Comparison of ENCODE assay signal across 9 mouse cellular contexts in genomic region chr1:74900341-74901285, GRCm38 (mm10). TPM values are rescaled to one million over a fixed set of nuclear protein-coding genes. Genes with fewer than 3 reads are reported as not detected.
DNase-seq lines count a peak whose midpoint lies in the region; ATAC-seq and TF ChIP-seq lines count a peak whose summit lies in the region.
"Had no signal": no experiment of that assay in that cellular context is flagged by ENCODE, and none has a peak within 500 bp of the region (broad histone marks: within the 10 kb centered on the region; RNA-seq: fewer than 3 reads in every experiment).

No protein-coding gene starts in this region.

- H3K4me1 ChIP-seq in hindbrain, embryonic 11.5 days (replicated peaks; ENCODE audit: control insufficient read depth, insufficient read depth, low read length), result no peaks in the 10 kb centered on the region; the same call in 1 of the 2 replicates
- H3K4me1 ChIP-seq in limb, embryonic 14.5 days (ENCODE audit: control insufficient read depth, insufficient read depth, low read length), result 0 out of 2 replicates have a peak, but pooled peaks cover 9% of the 10 kb centered on the region
- no peaks in the 10 kb centered on the region for H3K4me1 ChIP-seq in midbrain, postnatal 0 days (ENCODE audit: insufficient read depth, low read length)

- no peak for TF ChIP-seq CTCF in midbrain, postnatal 0 days (IDR thresholded peaks at IDR 0.05)

- H3K9ac ChIP-seq in hindbrain, embryonic 11.5 days (ENCODE audit: low read depth, low read length), result 0 out of 2 replicates have a peak overlapping the region, but pooled peaks have one; percentile 19
- peak overlapping the region; percentile 16; the same call in 1 of the 2 replicates for H3K9ac ChIP-seq in limb, embryonic 14.5 days (ENCODE audit: low read depth, low read length, severe bottlenecking)
- H3K9ac ChIP-seq in midbrain, postnatal 0 days (replicated peaks; ENCODE audit: low read length, poor library complexity, severe bottlenecking), result no peak overlapping the region

- ATAC-seq in hindbrain, embryonic 11.5 days (ENCODE audit: low FRiP score), result 0 out of 2 replicates have a peak, but pooled peaks have one; percentile 33
- ATAC-seq in limb, embryonic 14.5 days (ENCODE audit: low FRiP score, low read depth), result no peak
- ATAC-seq in midbrain, postnatal 0 days (ENCODE audit: low FRiP score), result no peak

- H3K36me3 ChIP-seq in hindbrain, embryonic 11.5 days (ENCODE audit: control insufficient read depth, insufficient read depth, low read length), result no peaks in the 10 kb centered on the region
- no peaks in the 10 kb centered on the region for H3K36me3 ChIP-seq in limb, embryonic 14.5 days (ENCODE audit: control insufficient read depth, insufficient read depth, low read length)
- no peaks in the 10 kb centered on the region for H3K36me3 ChIP-seq in midbrain, postnatal 0 days (ENCODE audit: insufficient read depth, low read length)

- H3K4me3 ChIP-seq in hindbrain, embryonic 11.5 days (ENCODE audit: low read depth, low read length), result peak overlapping the region; percentile 33
- H3K4me3 ChIP-seq in limb, embryonic 14.5 days (replicated peaks; ENCODE audit: low read length), result peak overlapping the region; percentile 31
- peak overlapping the region; percentile 31 for H3K4me3 ChIP-seq in midbrain, postnatal 0 days (ENCODE audit: low read depth, low read length)
- H3K4me3 ChIP-seq: myocyte had no signal

- H3K27ac ChIP-seq in hindbrain, embryonic 11.5 days (ENCODE audit: low read depth, low read length), result no peak overlapping the region
- no peak overlapping the region for H3K27ac ChIP-seq in limb, embryonic 14.5 days (replicated peaks; ENCODE audit: low read depth, low read length)
- no peak overlapping the region for H3K27ac ChIP-seq in midbrain, postnatal 0 days (ENCODE audit: low read depth, low read length)

- TF ChIP-seq POLR2A in limb, embryonic 14.5 days (IDR thresholded peaks at IDR 0.05; ENCODE audit: borderline replicate concordance, extremely low read depth, insufficient read depth, insufficient read length), result no peak

- DNase-seq in thymus, postnatal 4 days, result peak; percentile 21
- no peak for DNase-seq in thymus, postnatal 0 days (ENCODE audit: low spot score)
- peak; percentile 56 for DNase-seq in hindbrain, embryonic 11.5 days (ENCODE audit: low spot score)
- DNase-seq in limb, embryonic 14.5 days (ENCODE audit: low spot score), result no peak
- no peak for DNase-seq in midbrain, postnatal 0 days (ENCODE audit: low spot score)
- no peak for DNase-seq in thymus, postnatal 14 days
- DNase-seq in gastrocnemius, postnatal 4 days (ENCODE audit: low spot score in 2 of 2), result no peak
- DNase-seq in cerebellum, postnatal 36 days, result no peak

- H3K27me3 ChIP-seq in hindbrain, embryonic 11.5 days (ENCODE audit: control insufficient read depth, insufficient read depth, low read length), result peaks cover 68% of the 10 kb centered on the region
- peaks cover 57% of the 10 kb centered on the region for H3K27me3 ChIP-seq in limb, embryonic 14.5 days (ENCODE audit: control insufficient read depth, insufficient read depth, low read length)
- peaks cover 50% of the 10 kb centered on the region for H3K27me3 ChIP-seq in midbrain, postnatal 0 days (ENCODE audit: insufficient read depth, low read length)

- peak overlapping the region; percentile 54 for H3K4me2 ChIP-seq in hindbrain, embryonic 11.5 days (replicated peaks; ENCODE audit: low read depth, low read length)
- peak overlapping the region; percentile 47 for H3K4me2 ChIP-seq in limb, embryonic 14.5 days (replicated peaks; ENCODE audit: low read depth, low read length, severe bottlenecking)
- H3K4me2 ChIP-seq in midbrain, postnatal 0 days (ENCODE audit: low read depth, low read length, poor library complexity, severe bottlenecking), result peak overlapping the region; percentile 54

- 1% methylated on average over 63 of the region's 66 CpGs for WGBS in hindbrain, embryonic 11.5 days
- WGBS in limb, embryonic 14.5 days, result under 1% methylated on average over 50 of the region's 66 CpGs
- 3% methylated on average over 49 of the region's 66 CpGs for WGBS in midbrain, postnatal 0 days

- no peaks in the 10 kb centered on the region for H3K9me3 ChIP-seq in hindbrain, embryonic 11.5 days (ENCODE audit: control insufficient read depth, low read length)
- H3K9me3 ChIP-seq in limb, embryonic 14.5 days (ENCODE audit: control insufficient read depth, low read length), result no peaks in the 10 kb centered on the region
- no peaks in the 10 kb centered on the region for H3K9me3 ChIP-seq in midbrain, postnatal 0 days (ENCODE audit: low read length)

RNA-seq across cellular contexts. Expression of gene Cryba2, which starts 7.7 kb away (rescaled TPM):
- 0.37 and 1.1 TPM in 2 replicates for polyA plus RNA-seq in thymus, postnatal 0 days (2015; fragmentation: Nextera tagmentation; extraction: Ambion mirVana)
- polyA plus RNA-seq in hindbrain, embryonic 11.5 days (2014; fragmentation: Nextera tagmentation; extraction: Ambion mirVana), result 0.50 and 1.6 TPM in 2 replicates
- not detected in 2 replicates for polyA plus RNA-seq in limb, embryonic 14.5 days (2012; rRNA removed)
- not detected in 2 replicates for polyA plus RNA-seq in limb, embryonic 14.5 days (2014; fragmentation: Nextera tagmentation; extraction: Ambion mirVana)
- total RNA-seq in midbrain, postnatal 0 days (2014; rRNA removed), result not detected in 2 replicates
- polyA plus RNA-seq in midbrain, postnatal 0 days (2015; fragmentation: Nextera tagmentation; extraction: Ambion mirVana), result 0.49 and 0.80 TPM in 2 replicates
- not detected for total RNA-seq in gastrocnemius, postnatal 4 days (2021)
- polyA plus RNA-seq: myocyte had no signal

RNA-seq across cellular contexts. Expression of gene Fev, which starts 15.4 kb away (rescaled TPM):
- polyA plus RNA-seq in thymus, postnatal 0 days (2015; fragmentation: Nextera tagmentation; extraction: Ambion mirVana), result not detected in 2 replicates
- 1.3 and 3.0 TPM in 2 replicates for polyA plus RNA-seq in hindbrain, embryonic 11.5 days (2014; fragmentation: Nextera tagmentation; extraction: Ambion mirVana)
- polyA plus RNA-seq in limb, embryonic 14.5 days (2012; rRNA removed), result 0.05 TPM in 1 of 2 replicates, not detected in the other
- 0.14 TPM in 1 of 2 replicates, not detected in the other for polyA plus RNA-seq in limb, embryonic 14.5 days (2014; fragmentation: Nextera tagmentation; extraction: Ambion mirVana)
- total RNA-seq in midbrain, postnatal 0 days (2014; rRNA removed), result 3.4 and 3.8 TPM in 2 replicates
- polyA plus RNA-seq in midbrain, postnatal 0 days (2015; fragmentation: Nextera tagmentation; extraction: Ambion mirVana), result 1.8 and 2.3 TPM in 2 replicates
- total RNA-seq in gastrocnemius, postnatal 4 days (2021), result not detected
- polyA plus RNA-seq: myocyte had no signal

RNA-seq across cellular contexts. Expression of gene Cfap65, which starts 34.8 kb away (rescaled TPM):
- polyA plus RNA-seq in thymus, postnatal 0 days (2015; fragmentation: Nextera tagmentation; extraction: Ambion mirVana), result 0.04 and 0.08 TPM in 2 replicates
- 1.2 TPM in 2 replicates for polyA plus RNA-seq in hindbrain, embryonic 11.5 days (2014; fragmentation: Nextera tagmentation; extraction: Ambion mirVana)
- polyA plus RNA-seq in limb, embryonic 14.5 days (2012; rRNA removed), result 0.01 TPM in 1 of 2 replicates, not detected in the other
- polyA plus RNA-seq in limb, embryonic 14.5 days (2014; fragmentation: Nextera tagmentation; extraction: Ambion mirVana), result not detected in 2 replicates
- 4.0 and 4.1 TPM in 2 replicates for total RNA-seq in midbrain, postnatal 0 days (2014; rRNA removed)
- polyA plus RNA-seq in midbrain, postnatal 0 days (2015; fragmentation: Nextera tagmentation; extraction: Ambion mirVana), result 0.94 and 1.5 TPM in 2 replicates
- not detected for total RNA-seq in gastrocnemius, postnatal 4 days (2021)
- polyA plus RNA-seq: myocyte had no signal

RNA-seq across cellular contexts. Expression of gene Cdk5r2, which starts 45.9 kb away (rescaled TPM):
- not detected in 2 replicates for polyA plus RNA-seq in thymus, postnatal 0 days (2015; fragmentation: Nextera tagmentation; extraction: Ambion mirVana)
- polyA plus RNA-seq in hindbrain, embryonic 11.5 days (2014; fragmentation: Nextera tagmentation; extraction: Ambion mirVana), result 4.6 and 5.3 TPM in 2 replicates
- 0.49 and 0.63 TPM in 2 replicates for polyA plus RNA-seq in limb, embryonic 14.5 days (2012; rRNA removed)
- polyA plus RNA-seq in limb, embryonic 14.5 days (2014; fragmentation: Nextera tagmentation; extraction: Ambion mirVana), result 0.07 and 0.10 TPM in 2 replicates
- 64.0 and 70.2 TPM in 2 replicates for total RNA-seq in midbrain, postnatal 0 days (2014; rRNA removed)
- polyA plus RNA-seq in midbrain, postnatal 0 days (2015; fragmentation: Nextera tagmentation; extraction: Ambion mirVana), result 15.4 and 17.8 TPM in 2 replicates
- total RNA-seq in gastrocnemius, postnatal 4 days (2021), result under 1 TPM; 0.12 to 0.18 TPM

RNA-seq across cellular contexts. Expression of gene Ihh, which starts 50.9 kb away (rescaled TPM):
- polyA plus RNA-seq in thymus, postnatal 0 days (2015; fragmentation: Nextera tagmentation; extraction: Ambion mirVana), result 0.21 and 0.22 TPM in 2 replicates
- 0.20 and 0.35 TPM in 2 replicates for polyA plus RNA-seq in hindbrain, embryonic 11.5 days (2014; fragmentation: Nextera tagmentation; extraction: Ambion mirVana)
- 30.6 and 41.2 TPM in 2 replicates for polyA plus RNA-seq in limb, embryonic 14.5 days (2012; rRNA removed)
- polyA plus RNA-seq in limb, embryonic 14.5 days (2014; fragmentation: Nextera tagmentation; extraction: Ambion mirVana), result 6.0 and 7.3 TPM in 2 replicates
- total RNA-seq in midbrain, postnatal 0 days (2014; rRNA removed), result 0.16 and 1.2 TPM in 2 replicates
- polyA plus RNA-seq in midbrain, postnatal 0 days (2015; fragmentation: Nextera tagmentation; extraction: Ambion mirVana), result 0.21 TPM in 2 replicates
- total RNA-seq in gastrocnemius, postnatal 4 days (2021), result under 1 TPM; 0.15 to 0.21 TPM

Comparison
In these comparisons a context has a peak if more than half of its experiments do, and no peak if none do; other contexts are left out.
1. DNase-seq: peak in thymus, postnatal 4 days (single experiment) and hindbrain, embryonic 11.5 days (single experiment); none in thymus, postnatal 0 days (single experiment), limb, embryonic 14.5 days (single experiment), midbrain, postnatal 0 days (single experiment), thymus, postnatal 14 days (single experiment), gastrocnemius, postnatal 4 days (0 of 2) and cerebellum, postnatal 36 days (0 of 2).
2. Peak in every context shown above with its lines, with median percentiles within 50 percentile points of each other: H3K4me2 ChIP-seq and H3K4me3 ChIP-seq.